Mouse (Mus musculus) cerebellum, postnatal 25 days (tissue): ENCODE measurements around the gene Rad51c.
"Not testable (repeated sequence)": the region's sequence is repeated elsewhere in the genome, so short reads cannot be mapped to it uniquely, and the experiment has no call there.

ENCODE experiments used
- DNase-seq, 2 experiments: peaks; one replicate each; pipeline ENCODE4 v3.0.0; 2021; ENCODE audit warnings: mixed read lengths in 2 of 2

Gene Rad51c

GRCm38 (mm10) chr11:87431813-87432212 is 27.1 kb upstream of the Rad51c start:
- not testable (repeated sequence) for DNase-seq

GRCm38 (mm10) chr11:87430374-87430773 is 25.6 kb upstream of the Rad51c start:
- no peak for DNase-seq

- no peak for DNase-seq
Measured at GRCm38 (mm10) chr11:87429363-87429762, 24.6 kb upstream of the Rad51c start.

GRCm38 (mm10) chr11:87428051-87428673 is 23.4 kb upstream of the Rad51c start:
- no peak for DNase-seq

GRCm38 (mm10) chr11:87427273-87428050 is 22.7 kb upstream of the Rad51c start:
- DNase-seq = no peak

GRCm38 (mm10) chr11:87426450-87427250 is 21.9 kb upstream of the Rad51c start:
- DNase-seq = peak; percentile 84 to 85

GRCm38 (mm10) chr11:87426121-87426449 is 21.3 kb upstream of the Rad51c start:
- no peak for DNase-seq

- DNase-seq = no peak
Measured at GRCm38 (mm10) chr11:87423551-87424325, 19.0 kb upstream of the Rad51c start.

GRCm38 (mm10) chr11:87422511-87423340 is 18.0 kb upstream of the Rad51c start:
- DNase-seq = peak; percentile 85 to 88

GRCm38 (mm10) chr11:87421760-87422201 is 17.0 kb upstream of the Rad51c start:
- DNase-seq = peak; percentile 34 to 43

- no peak for DNase-seq
Measured at GRCm38 (mm10) chr11:87420861-87421260, 16.1 kb upstream of the Rad51c start.

GRCm38 (mm10) chr11:87416120-87416519 is 11.4 kb upstream of the Rad51c start:
- no peak for DNase-seq

GRCm38 (mm10) chr11:87413412-87413811 is 8.7 kb upstream of the Rad51c start:
- DNase-seq = not testable (repeated sequence)

- DNase-seq = peak; percentile 99
Measured at GRCm38 (mm10) chr11:87404111-87404853, 472 bp downstream of the Rad51c start.

- DNase-seq = no peak
Measured at GRCm38 (mm10) chr11:87398402-87398801, 6.4 kb downstream of the Rad51c start.

GRCm38 (mm10) chr11:87393855-87394254 is 10.9 kb downstream of the Rad51c start:
- DNase-seq = peak; percentile 17 to 48

GRCm38 (mm10) chr11:87385676-87386075 is 19.1 kb downstream of the Rad51c start:
- DNase-seq = no peak

GRCm38 (mm10) chr11:87384551-87384950 is 20.2 kb downstream of the Rad51c start:
- no peak for DNase-seq

GRCm38 (mm10) chr11:87367865-87368580 is 36.7 kb downstream of the Rad51c start:
- DNase-seq = peak in 1 of 2 experiments; percentile 11

GRCm38 (mm10) chr11:87367061-87367460 is 37.7 kb downstream of the Rad51c start:
- no peak for DNase-seq
